Mouse (Mus musculus) gastrocnemius, postnatal 10 days (tissue): ENCODE data around the gene Copg1. TPM values are rescaled to one million over a fixed set of nuclear protein-coding genes. Genes with fewer than 3 reads are reported as not detected.

Source experiments
- DNase-seq: peaks from one replicate; pipeline ENCODE4 v3.0.0; 2021; ENCODE audit warnings: mixed read lengths
- long read RNA-seq, 2 experiments: library from polyadenylated mRNA; stranded (forward); transcript quantifications; one replicate each; pipeline ENCODE4 v2.0.0; 2021
- total RNA-seq, 2 experiments: library from RNA; stranded (reverse); gene quantifications; 2 replicates each; pipeline ENCODE4 v1.2.3; 2021

Copg1 gene
- 10 to 100 TPM; 51.6 to 63.7 TPM for total RNA-seq
- long read RNA-seq, experiment 1, full-length matches to known transcripts = 149 of 182 reads
- long read RNA-seq, experiment 1, partial matches to known transcripts = 20 of 182 reads
- long read RNA-seq, experiment 1, other reads (novel, unspliced or antisense) = 13 of 182 reads
- long read RNA-seq, experiment 2, full-length matches to known transcripts = 108 of 123 reads
- long read RNA-seq, experiment 2, partial matches to known transcripts = 10 of 123 reads
- long read RNA-seq, experiment 2, other reads (novel, unspliced or antisense) = 5 of 123 reads

GRCm38 (mm10) chr6:87887594-87888233, at the start of gene Copg1:
Gene Copg1, plus strand, starts transcription at chr6:87887814.
- DNase-seq = peak; percentile 100

GRCm38 (mm10) chr6:87838551-87839197, 48.9 kb upstream of the Copg1 start, which contains the start of gene Isy1:
Gene Isy1, minus strand, starts transcription at chr6:87838798.
- DNase-seq = peak; percentile 82

GRCm38 (mm10) chr6:87839797-87840341, 47.7 kb upstream of the Copg1 start:
- no peak for DNase-seq

- no peak for DNase-seq
These were observed 46.0 kb upstream of the Copg1 start for GRCm38 (mm10) chr6:87841635-87842034.

GRCm38 (mm10) chr6:87842254-87842653, 45.4 kb upstream of the Copg1 start:
- no peak for DNase-seq

- no peak for DNase-seq
These were observed 42.5 kb upstream of the Copg1 start for GRCm38 (mm10) chr6:87845031-87845695.

GRCm38 (mm10) chr6:87846813-87847212, 40.8 kb upstream of the Copg1 start:
- DNase-seq = no peak

- DNase-seq = no peak
These were observed 37.8 kb upstream of the Copg1 start for GRCm38 (mm10) chr6:87849780-87850154.

- peak; percentile 70 for DNase-seq
These were observed 37.3 kb upstream of the Copg1 start for GRCm38 (mm10) chr6:87850155-87850899.

GRCm38 (mm10) chr6:87850900-87851614, 36.6 kb upstream of the Copg1 start, which contains the start of gene Cnbp:
Gene Cnbp, minus strand, starts transcription at chr6:87851106.
- DNase-seq = peak; percentile 98

GRCm38 (mm10) chr6:87851871-87852270, 35.7 kb upstream of the Copg1 start:
- no peak for DNase-seq

- DNase-seq = no peak
These were observed 34.2 kb upstream of the Copg1 start for GRCm38 (mm10) chr6:87853446-87853845.

GRCm38 (mm10) chr6:87857071-87857470, 30.5 kb upstream of the Copg1 start:
- DNase-seq = no peak

- DNase-seq = no peak
These were observed 21.4 kb upstream of the Copg1 start for GRCm38 (mm10) chr6:87866211-87866610.

GRCm38 (mm10) chr6:87867256-87867655, 20.4 kb upstream of the Copg1 start:
- no peak for DNase-seq

- peak; percentile 95 for DNase-seq
These were observed 18.6 kb upstream of the Copg1 start for GRCm38 (mm10) chr6:87868871-87869506.

GRCm38 (mm10) chr6:87870440-87870839, 17.2 kb upstream of the Copg1 start:
- no peak for DNase-seq

- no peak for DNase-seq
These were observed 16.4 kb upstream of the Copg1 start for GRCm38 (mm10) chr6:87871240-87871639.

- DNase-seq = peak; percentile 42
These were observed 14.5 kb upstream of the Copg1 start for GRCm38 (mm10) chr6:87873104-87873503.

GRCm38 (mm10) chr6:87873963-87874362, 13.7 kb upstream of the Copg1 start:
- DNase-seq = no peak
